Mouse (Mus musculus) lung, postnatal 0 days (tissue): ENCODE measurements around the gene Zfp385a.

Experiments used
- CTCF ChIP-seq: IDR thresholded peaks from 2 replicates; pipeline ENCODE4 v1.5.1; 2016; ENCODE audit warnings: antibody characterized with exemption, mild to moderate bottlenecking
- EP300 ChIP-seq: IDR thresholded peaks from 2 replicates; pipeline ENCODE4 v1.6.1; 2016; ENCODE audit warnings: antibody characterized with exemption, mild to moderate bottlenecking, control low read depth

GRCm38 (mm10) chr15:103372461-103372860 is 32.6 kb upstream of the Zfp385a start:
- TF ChIP-seq CTCF (no peak), EP300 (no peak)
